Mouse (Mus musculus): ENCODE results near the gene Anapc1.
"Not testable (repeated sequence)": the region's sequence is repeated elsewhere in the genome, so short reads cannot be mapped to it uniquely, and the experiment has no call there.

Anapc1 gene

DNA sequence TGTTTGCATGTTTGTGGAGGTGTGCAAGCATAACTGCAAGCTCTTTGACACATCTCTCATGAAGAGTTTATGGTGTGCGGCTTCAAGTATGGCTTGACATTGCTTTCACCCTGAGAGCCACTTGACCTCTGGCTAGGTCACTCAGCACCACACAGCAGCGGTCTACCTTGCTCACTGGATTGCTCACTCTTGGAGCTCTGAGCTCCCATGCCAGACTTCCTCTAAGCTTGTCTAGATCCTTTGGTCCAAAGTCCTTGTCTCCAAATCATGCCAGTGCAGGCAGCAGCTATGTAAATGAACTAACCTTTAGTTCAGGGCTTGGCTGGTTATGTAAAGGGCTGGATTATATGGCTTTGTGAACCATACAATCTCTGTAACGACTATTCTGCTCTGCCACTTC lies 9.2 kb upstream of the Anapc1 start:
- DNase-seq (ENCODE audit: low spot score) = no peak

DNA sequence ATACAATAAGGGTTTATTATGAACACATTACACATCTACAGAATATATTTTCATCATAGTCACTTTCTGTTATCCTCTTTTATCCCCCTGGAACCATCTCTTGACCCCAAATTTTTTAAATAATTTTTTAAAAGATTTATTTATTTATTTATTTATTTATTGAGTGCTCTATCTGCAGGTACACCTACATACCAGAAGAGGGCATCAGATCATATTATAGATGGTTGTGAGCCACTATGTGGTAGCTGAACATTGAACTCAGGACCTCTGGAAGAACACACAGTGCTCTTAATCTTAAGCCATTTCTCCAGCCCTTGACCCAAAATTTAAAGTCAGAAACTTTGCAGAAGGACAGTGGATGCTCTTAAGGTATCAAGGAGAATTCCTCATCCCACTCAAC lies 7.4 kb upstream of the Anapc1 start:
- DNase-seq (ENCODE audit: low spot score) = no peak

DNA sequence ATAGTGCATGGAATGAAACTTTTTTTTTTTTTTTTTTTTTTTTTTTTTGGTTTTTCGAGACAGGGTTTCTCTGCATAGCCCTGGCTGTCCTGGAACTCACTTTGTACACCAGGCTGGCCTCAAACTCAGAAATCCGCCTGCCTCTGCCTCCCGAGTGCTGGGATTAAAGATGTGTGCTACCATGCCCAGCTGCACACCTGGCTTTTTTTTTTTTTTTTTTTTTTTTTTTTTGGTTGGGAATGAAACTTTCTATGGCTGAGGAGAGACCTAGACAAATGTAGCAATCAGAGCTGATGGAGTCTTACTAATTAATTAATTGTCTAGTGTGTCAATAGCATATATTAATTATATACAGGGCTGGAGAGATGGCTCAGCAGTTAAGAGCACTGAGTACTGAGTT lies 6.6 kb upstream of the Anapc1 start:
- DNase-seq (ENCODE audit: low spot score) = not testable (repeated sequence)

GRCm38 (mm10) chr2:128693236-128693635 lies 6.0 kb upstream of the Anapc1 start:
- no peak for DNase-seq (ENCODE audit: low spot score)

- DNase-seq (ENCODE audit: low spot score) = no peak
Observed at GRCm38 (mm10) chr2:128692771-128693170, 5.6 kb upstream of the Anapc1 start.

DNA sequence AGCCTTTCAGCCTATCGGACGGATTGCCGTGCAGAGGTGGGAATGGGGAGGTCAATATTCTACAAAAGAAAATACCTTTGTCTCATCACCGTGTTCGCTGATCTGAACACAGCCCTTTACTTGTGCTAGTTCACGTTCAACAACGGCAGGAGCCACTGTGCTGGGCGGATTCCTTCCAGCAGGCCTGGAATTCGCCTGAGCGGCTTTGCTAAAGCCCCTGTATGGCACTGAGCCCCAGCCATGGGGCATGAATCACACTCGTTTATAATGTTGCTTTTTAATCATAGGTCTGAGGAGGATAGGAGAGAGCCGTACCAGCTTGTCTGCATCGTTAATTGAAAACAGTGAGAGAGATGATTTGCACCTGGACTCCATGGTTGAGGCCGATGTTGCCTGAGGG lies 5.1 kb upstream of the Anapc1 start:
- peak; percentile 44 for DNase-seq (ENCODE audit: low spot score)

- no peak for DNase-seq (ENCODE audit: low spot score)
Observed at GRCm38 (mm10) chr2:128687558-128688120, 448 bp upstream of the Anapc1 start.

- no peak for DNase-seq (ENCODE audit: low spot score)
Observed at GRCm38 (mm10) chr2:128680661-128681060, 6.5 kb downstream of the Anapc1 start.

DNA sequence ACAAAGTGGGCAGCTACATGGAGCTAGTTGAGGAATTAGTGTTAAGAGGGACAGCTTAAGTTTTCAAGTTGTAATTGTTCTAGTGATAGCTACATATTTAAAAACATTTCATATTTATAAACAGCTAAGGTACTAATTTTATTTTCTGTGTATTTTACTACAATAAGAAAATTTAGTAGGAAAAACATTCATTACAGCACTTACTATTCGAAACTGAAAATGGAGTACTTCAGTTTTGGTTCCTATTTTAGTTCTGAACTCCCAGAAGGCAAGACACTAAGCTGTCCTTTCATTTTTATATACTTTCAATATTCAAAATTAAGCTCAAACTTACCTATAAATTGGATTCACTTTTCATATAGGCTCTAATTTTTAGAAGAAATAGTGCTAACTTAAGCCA lies 66.6 kb downstream of the Anapc1 start:
- DNase-seq (ENCODE audit: low spot score) = no peak

GRCm38 (mm10) chr2:128615366-128615765 lies 71.8 kb downstream of the Anapc1 start:
- DNase-seq (ENCODE audit: low spot score) = no peak

DNA sequence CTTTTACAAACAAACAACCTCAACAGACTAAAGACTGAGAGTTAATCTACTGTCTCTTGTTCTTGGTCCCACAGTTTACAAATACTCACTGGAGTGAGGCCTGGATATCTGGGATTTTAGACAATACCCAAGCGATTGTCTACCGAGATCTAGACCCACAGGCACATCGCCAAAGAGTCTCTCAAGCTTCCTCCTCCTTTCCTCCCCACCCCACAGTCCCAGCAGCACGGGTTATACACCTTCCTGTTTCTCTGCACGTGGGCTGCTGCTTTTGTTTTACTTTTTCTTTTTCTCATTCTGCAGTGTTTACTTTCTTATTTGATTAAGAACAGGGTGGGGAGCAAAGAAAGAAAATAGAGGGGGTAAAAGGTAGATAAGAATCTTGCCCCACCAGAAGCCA lies 73.8 kb downstream of the Anapc1 start:
- DNase-seq (ENCODE audit: low spot score) = no peak

- DNase-seq (ENCODE audit: low spot score) = no peak
Observed at GRCm38 (mm10) chr2:128612275-128612674, 74.9 kb downstream of the Anapc1 start.

GRCm38 (mm10) chr2:128611178-128611577 lies 76.0 kb downstream of the Anapc1 start:
- DNase-seq (ENCODE audit: low spot score) = no peak

DNA sequence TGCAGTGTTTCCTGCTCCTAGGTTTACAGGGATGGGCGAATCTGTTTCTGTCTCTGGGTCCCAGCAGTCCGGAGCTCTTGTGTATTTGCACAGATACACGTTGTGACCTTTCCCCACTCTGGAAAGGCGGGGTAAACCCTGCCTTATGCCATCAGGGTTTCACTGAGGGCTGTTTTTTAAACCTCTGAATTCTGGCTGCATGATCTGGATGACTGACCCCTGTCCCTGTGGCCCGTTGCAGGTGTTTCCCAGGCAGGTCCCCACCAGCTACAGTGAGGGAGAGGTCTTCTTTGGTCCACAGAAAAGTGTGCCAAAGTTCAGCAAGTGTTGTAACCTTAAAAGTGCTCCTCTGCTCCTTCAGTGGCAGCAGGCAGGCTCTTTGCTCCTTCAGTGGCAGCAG lies 77.9 kb downstream of the Anapc1 start:
- no peak for DNase-seq (ENCODE audit: low spot score)

GRCm38 (mm10) chr2:128601534-128601933 lies 85.7 kb downstream of the Anapc1 start:
- no peak for DNase-seq (ENCODE audit: low spot score)

- no peak for DNase-seq (ENCODE audit: low spot score)
Observed at GRCm38 (mm10) chr2:128592301-128592700, 94.9 kb downstream of the Anapc1 start.

- DNase-seq (ENCODE audit: low spot score) = no peak
Observed at GRCm38 (mm10) chr2:128590909-128591308, 96.3 kb downstream of the Anapc1 start, which contains the start of gene Spdye4c. Gene Spdye4c (plus strand): TSS chr2:128591209.

DNA sequence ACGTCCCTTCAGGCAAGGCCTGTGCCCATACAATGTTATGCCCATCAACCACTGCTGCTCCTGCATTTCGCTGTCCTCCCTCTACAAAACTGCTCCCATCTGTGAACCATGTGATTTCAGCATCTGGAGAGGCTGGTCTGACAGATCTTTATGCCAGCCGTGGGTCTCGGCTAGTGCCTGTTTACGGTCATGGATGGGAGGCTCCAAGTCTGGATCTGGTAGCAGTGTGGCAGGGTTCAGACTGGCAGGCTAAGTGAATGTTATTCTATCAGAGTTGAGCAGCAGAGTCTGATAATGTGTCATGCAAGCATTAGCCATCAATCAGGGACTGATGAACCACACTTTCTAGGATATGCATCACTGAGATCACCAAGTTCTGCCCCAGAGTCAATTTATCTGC lies 104.3 kb downstream of the Anapc1 start:
- DNase-seq (ENCODE audit: low spot score) = no peak

DNA sequence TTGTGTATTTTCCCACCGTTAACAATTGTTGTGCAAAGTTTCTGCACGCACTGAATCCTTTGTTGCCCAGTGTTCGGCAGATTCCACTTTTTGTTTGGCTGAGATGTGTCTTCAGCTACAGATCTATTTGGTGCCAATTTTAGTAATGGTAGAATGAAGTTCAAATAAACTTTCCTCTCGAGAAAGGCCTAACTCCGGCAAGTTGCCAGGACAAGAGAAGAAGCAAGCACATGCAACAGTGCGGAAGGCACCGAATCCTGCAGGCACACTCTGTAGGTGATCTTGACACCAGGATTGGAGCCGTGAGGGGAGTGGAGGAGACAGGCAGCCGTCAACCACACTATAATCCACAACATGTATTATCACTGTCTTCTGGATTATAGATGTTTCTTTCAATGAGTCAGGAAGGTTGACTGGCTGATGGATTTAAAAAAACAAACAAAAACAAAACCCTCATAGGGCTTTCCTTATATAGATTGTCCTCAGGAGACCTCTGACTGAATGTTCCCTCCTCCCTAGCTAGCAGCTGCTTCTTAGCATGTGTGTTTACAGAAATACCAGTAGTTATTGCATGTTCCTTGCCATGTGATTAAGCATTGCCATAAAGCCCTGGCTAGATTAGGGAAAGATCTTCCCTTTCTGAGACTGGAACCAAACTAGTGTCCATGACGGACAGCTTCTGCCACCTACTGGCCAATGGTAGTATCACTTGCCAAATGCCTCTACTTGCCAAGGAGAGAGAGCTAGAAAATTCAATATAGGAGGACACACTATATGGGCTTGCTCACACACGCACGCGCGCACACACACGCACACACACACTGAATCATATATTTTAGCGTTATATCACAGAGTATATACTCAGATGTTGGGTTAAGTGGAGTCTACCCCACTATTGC lies 114.2 kb downstream of the Anapc1 start:
- peak; percentile 87 for DNase-seq (ENCODE audit: low spot score)

- DNase-seq (ENCODE audit: low spot score) = no peak
Observed at GRCm38 (mm10) chr2:128571001-128571400, 116.2 kb downstream of the Anapc1 start.

DNA sequence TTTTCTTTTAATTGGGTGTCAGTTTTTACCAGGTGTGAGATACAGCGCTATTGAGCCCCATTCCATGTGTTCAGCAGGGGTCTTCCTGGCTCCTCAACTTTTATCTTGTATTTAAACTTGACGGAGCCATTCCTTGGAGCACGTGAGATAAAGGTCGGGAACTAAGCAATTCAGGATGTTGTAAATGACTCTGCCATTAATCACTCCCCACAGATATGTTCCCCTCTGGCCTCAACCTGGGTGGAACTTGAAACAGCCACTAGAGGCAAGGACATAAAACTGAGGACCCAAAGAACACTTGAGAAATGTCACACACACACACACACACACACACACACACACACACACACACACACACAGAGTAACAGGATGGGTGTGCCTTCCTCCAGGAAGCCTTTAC lies 118.7 kb downstream of the Anapc1 start:
- DNase-seq (ENCODE audit: low spot score) = no peak

GRCm38 (mm10) chr2:128568018-128568417 lies 119.2 kb downstream of the Anapc1 start:
- DNase-seq (ENCODE audit: low spot score) = no peak

DNA sequence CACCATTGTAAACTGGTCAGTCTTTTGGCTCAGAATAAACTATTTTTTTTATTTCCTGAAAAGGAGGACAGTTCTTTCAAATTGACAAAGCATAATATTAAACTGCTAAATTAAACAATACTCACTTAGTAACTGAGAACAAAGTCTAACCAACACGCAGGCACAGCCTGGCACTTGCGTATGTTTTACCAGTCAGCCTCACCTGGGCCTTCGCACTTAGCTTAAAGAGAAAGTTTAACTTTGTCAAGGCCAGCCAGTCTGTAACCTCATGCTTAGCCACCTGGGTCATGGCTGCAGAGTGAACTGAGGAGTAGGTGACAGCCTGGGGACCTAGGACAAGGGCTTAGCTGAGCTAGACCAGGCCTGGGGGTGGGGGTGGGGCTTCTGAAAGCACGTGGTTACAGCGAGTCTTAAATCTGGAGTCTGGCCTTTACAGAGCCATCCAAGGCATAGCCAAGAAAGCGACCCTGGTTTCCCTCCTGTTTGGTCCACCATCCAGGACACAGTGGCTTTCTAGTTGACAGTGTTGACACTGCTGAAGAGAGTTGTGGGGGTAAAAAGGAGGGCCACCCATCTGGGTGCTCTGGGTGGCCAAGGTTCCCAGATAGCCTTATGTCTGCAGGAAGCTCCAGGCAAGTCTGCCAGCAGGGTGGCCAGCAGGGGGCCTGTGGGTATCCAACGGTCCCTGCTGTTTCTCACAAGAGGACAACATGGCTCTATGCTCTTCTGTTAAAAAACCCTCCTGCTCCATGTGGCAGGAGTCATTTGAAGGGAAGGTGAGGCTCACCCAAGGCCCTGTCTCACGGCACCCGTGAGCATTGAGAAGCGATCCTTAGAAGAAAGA lies 120.7 kb downstream of the Anapc1 start:
- no peak for DNase-seq (ENCODE audit: low spot score)

Data from urinary bladder, postnatal 14 days (tissue).